Mouse (Mus musculus) embryonic stem cell, embryonic (primary cell): ENCODE results near the gene Cds2.
"Not testable (repeated sequence)": the region's sequence is repeated elsewhere in the genome, so short reads cannot be mapped to it uniquely, and the experiment has no call there.

ENCODE experiments used
- CTCF ChIA-PET, 4 experiments: fragments of 300-600 bp in 2 of 4; fragments of 350-600 bp in 2 of 4; sonication (Branson Sonifier 250); formaldehyde crosslinking; loops; one replicate each; lab custom pipeline; 2022; ENCODE audit warnings: inconsistent platforms in 2 of 4; lab: Charles Lee
- POLR2A ChIA-PET, 4 experiments: fragments of 300-600 bp in 2 of 4; fragments of 350-600 bp in 2 of 4; sonication (Branson Sonifier 250); formaldehyde crosslinking; loops; one replicate each; lab custom pipeline; 2022; ENCODE audit warnings: antibody characterized with exemption in 4 of 4, inconsistent platforms in 1 of 4; lab: Charles Lee

The Cds2 gene

DNA sequence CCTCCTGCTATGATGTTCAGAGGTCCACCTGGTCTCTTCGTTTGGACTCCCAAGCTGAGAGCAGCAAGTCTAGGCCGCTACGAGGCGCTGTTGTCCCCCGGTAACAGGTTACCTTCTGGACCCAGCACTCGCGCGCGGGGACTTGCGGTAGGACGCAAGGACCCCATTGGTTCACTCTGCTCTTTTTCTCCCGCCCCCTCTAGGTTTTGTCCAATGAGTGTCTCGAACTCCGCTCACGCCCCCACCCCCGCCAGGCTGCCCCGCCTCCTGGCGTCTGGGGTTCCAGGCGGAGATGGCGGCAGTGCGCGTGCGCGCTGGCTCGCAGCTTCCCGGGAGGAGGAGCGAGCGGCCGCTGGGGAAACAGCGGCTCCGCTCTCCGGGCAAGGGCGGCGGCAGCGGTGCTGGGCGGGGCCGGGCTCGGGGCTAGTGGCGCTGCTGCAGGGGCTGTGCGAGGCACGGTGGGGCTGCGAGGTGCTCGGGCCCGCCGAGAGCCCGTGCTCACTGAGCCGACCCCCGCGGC is at the start of gene Cds2:
Gene Cds2, plus strand, starts transcription at position 270 of the 520 bp plus-strand sequence.
- CTCF ChIA-PET = interaction anchor here in 3 of 4 experiments (0.6 to 1.9 kb wide), 12 partner anchors 9 to 345 kb away, joined by 3 to 11 read pairs (median 4); no protein-coding TSS in a partner anchor
- POLR2A ChIA-PET = interaction anchor here (0.5 to 6.8 kb wide), 31 partner anchors 8 to 583 kb away, joined by 3 to 144 read pairs (median 4); partner anchors contain the start of genes Pcna (in 4 of the 4), Crls1 (in 1 of the 4) and Rassf2 (in 1 of the 4)

DNA sequence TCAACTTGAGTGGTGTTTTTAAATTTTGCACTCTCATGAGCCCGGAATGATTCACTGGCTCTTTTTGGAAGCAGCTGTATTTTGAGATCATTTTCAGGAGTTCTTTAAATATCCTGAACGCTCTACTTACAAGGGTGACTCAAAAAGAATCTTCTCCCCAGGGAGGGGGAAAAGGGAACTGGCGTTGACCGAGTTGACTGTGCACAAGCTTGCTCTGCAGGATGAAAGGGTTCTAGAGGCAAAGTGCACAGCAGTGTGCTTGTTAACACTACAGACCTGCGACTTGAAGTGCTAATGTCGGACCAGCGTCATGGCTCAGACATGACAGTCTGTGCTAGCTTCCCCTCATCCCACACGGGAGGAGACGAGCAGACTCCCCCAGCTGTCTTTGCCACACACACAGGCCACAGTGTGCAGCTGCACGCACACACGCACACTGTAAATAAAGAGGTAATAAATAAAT is 41.3 kb upstream of the Cds2 start:
- POLR2A ChIA-PET = interaction anchor here in 3 of 4 experiments (0.7 to 1.6 kb wide), 7 partner anchors 8 to 16 kb away, joined by 3 to 7 read pairs (median 4); no protein-coding TSS in a partner anchor
- CTCF ChIA-PET = no interaction called here

DNA sequence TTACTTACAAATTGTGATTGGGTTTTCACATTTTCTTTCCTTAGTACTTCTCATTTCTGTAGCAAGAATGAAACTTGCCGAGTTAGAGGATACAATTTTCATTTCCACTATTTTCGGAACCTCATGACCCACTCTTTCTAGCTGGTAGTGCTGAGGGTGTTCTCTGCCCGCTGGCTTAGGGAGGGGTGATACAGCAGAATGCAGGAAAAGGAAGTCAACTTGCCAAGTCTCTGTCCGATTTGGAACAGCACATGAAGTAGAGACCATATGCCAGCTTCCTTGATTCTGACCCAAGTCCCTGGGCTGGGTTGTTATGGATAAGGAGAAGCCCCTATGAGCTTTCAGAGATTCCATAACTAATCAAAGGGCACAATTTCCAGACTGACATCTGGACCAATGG is 38.6 kb upstream of the Cds2 start:
- ChIA-PET POLR2A (interaction anchor here in 2 of 4 experiments (1.1 to 2.1 kb wide), 6 partner anchors 9 to 28 kb away, joined by 3 to 8 read pairs (median 4); no protein-coding TSS in a partner anchor), CTCF (no interaction called here)

DNA sequence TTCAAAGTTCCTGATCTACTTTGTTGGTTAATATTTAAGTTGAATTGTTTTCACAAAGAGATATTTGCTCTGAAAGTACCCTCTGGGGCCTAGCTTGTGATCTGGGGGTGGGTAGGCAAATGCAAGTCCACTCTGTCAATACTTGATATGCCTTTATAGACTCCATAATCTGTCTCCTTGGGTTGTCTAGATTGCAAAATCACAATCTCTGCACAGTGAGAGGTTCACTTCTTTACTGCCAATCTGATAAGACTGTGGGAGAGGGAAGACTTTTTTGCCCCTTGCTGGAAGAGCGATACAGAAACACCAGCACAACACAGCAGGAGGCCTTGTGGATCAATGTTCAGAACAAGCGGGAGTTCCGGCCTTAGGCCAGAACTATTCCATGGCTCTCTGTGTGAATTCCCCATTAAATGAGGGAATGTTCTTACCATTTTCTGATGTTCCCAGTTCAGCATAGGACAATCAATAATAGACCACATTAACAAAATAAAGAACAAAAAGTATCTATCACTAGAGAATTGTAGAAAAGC is 30.5 kb upstream of the Cds2 start:
- POLR2A ChIA-PET = interaction anchor here in 2 of 4 experiments (0.9 to 1.6 kb wide), 4 partner anchors 24 to 97 kb away, joined by 3 to 5 read pairs (median 4); no protein-coding TSS in a partner anchor
- CTCF ChIA-PET = no interaction called here

DNA sequence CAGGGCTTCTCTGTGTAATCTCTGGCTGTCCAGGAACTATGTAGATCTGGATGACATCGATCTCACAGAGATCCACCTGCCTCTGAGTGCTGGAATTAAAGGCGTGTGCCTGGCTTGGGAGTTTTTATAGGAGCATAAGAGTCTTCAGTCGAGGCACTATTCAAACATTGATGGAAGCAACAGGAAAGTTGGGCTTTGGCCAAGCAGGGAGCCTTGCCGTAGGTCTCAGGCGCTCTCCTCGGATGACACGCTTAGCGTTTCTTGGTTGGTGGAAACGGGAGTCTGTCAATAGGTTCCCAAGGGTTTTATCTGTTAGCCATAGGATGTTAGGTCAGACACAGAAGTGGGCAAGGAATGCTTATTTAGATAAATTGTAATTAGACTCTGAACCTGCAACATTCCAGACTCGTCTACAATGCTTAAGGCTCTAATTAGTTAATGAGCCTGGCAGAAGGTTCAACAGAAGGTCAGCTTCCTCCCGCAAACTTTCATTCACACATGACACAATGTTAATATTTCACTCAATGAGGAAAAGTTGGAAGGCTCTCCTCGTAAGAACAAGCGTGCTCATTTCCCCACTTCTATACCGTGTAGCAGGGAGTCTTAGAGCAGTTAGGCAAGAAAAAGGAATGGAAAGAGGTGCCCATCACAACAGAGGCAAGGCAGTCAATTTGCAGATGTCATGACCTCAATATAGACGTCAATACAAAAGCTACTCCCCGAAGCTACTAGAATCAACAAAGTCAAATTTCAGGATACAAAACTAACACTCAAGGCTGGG is 28.8 kb upstream of the Cds2 start:
- CTCF ChIA-PET = interaction anchor here in 2 of 4 experiments (0.6 to 1.3 kb wide), 3 partner anchors 98 to 456 kb away, joined by 3 to 8 read pairs (median 3); no protein-coding TSS in a partner anchor
- POLR2A ChIA-PET = interaction anchor here in 3 of 4 experiments (0.9 to 5.5 kb wide), 31 partner anchors 11 to 190 kb away, joined by 3 to 49 read pairs (median 6); partner anchors contain the start of genes Pcna (in 2 of the 3) and Cds2 (in 1 of the 3)

DNA sequence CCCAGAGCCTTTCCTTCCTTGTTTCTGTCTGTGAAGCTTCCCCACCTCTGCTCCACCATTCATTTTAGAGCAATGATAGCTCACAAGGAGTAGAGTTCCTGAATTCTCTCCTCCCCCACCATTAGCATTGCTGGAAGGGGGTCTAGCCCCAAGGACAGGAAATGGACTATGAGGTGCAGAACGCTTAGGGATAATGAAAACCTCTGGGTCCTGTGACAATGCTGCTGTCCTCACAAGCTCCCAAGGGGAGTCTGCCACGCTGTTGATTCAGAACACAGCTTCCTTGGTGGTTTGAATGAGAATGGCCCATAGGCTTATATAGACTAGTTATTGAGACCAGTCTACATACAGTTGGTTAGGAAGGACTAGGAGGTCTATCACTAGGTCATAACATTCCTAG is 27.7 kb upstream of the Cds2 start:
- ChIA-PET POLR2A (interaction anchor here (0.5 to 5.5 kb wide), 66 partner anchors 9 to 453 kb away, joined by 3 to 49 read pairs (median 4); partner anchors contain the start of genes Cds2 (in 2 of the 4), Pcna (in 2 of the 4), Prn (in 1 of the 4) and Prnp (in 1 of the 4)), CTCF (interaction anchor here (0.5 to 1.3 kb wide), 10 partner anchors 9 to 826 kb away, joined by 3 to 9 read pairs (median 4); partner anchors contain the start of gene Cds2 (in 1 of the 4))

DNA sequence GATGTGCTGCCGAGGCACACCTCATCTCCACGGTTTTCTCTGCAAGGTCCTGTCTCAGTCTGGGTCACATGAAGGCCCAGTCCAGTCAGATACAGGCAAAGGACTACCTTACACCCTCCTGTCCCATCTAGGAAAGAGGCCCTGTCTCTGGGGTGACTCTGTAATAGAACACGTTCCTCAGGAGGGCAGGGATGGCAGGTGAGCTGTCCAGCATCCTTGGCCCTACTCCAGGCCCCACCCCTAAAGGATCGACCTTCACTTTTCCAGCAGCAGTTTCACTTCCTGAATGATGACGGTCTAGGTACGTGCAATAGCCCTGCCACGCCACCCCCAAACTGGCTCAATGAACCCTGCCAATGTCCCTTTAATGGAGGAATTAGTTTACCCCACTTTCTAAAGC is 27.0 kb upstream of the Cds2 start:
- CTCF ChIA-PET = interaction anchor here in 3 of 4 experiments (0.5 to 1.3 kb wide), 6 partner anchors 27 to 827 kb away, joined by 3 to 9 read pairs (median 4); partner anchors contain the start of gene Cds2 (in 1 of the 3)
- POLR2A ChIA-PET = interaction anchor here in 3 of 4 experiments (0.6 to 5.5 kb wide), 50 partner anchors 9 to 1049 kb away, joined by 3 to 49 read pairs (median 5); partner anchors contain the start of genes Cds2 (in 2 of the 3), Pcna (in 2 of the 3), Cdc25b (in 1 of the 3) and Prn (in 1 of the 3)

DNA sequence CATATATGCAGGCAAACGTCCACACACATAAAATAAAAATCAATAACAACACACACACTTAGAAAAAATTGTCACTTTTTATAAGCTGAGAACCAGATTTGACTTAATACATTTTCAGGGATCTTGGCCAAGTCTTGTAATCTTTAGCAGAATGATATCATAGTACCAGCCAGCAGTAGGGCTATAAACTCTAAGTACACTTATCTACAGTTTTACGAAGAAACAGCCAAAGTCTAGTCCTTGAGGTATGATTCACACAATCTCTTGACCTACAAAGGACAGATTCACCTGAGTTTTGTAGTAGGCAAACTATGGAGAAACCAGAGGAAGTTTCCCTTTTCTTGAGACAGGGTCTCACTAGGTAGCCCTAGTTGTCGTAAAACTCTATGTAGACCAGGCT is 23.5 kb upstream of the Cds2 start:
- CTCF ChIA-PET = not testable (repeated sequence)
- POLR2A ChIA-PET = interaction anchor here in 2 of 4 experiments (0.7 to 5.5 kb wide), 13 partner anchors 6 to 196 kb away, joined by 3 to 49 read pairs (median 5); partner anchors contain the start of gene Pcna (in 2 of the 2)

DNA sequence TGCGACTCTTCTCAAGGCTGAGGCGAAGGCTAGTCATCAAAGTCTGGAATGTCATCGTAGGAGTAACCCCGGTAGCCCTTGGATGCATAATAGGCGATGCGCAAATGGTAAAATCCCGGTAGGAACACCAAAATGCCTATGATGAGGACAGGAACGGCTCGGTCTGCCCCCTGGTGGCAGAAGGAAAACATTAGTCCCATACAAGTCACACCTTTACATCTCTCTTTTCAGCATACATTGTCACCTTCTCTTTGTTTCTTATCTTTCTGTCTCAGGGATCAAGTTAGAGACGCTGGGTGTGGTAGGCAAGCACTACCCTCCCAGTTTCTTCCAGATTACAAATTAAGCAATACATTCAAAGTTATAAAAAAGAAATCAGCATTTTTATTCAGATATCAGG is 22.5 kb upstream of the Cds2 start:
- ChIA-PET POLR2A (interaction anchor here in 2 of 4 experiments (0.6 to 1.5 kb wide), 6 partner anchors 13 to 105 kb away, joined by 3 to 11 read pairs (median 3); partner anchors contain the start of gene Pcna (in 1 of the 2)), CTCF (interaction anchor here in 2 of 4 experiments (0.7 to 1.1 kb wide), 2 partner anchors 103 to 258 kb away, joined by 3 read pairs; no protein-coding TSS in a partner anchor)

DNA sequence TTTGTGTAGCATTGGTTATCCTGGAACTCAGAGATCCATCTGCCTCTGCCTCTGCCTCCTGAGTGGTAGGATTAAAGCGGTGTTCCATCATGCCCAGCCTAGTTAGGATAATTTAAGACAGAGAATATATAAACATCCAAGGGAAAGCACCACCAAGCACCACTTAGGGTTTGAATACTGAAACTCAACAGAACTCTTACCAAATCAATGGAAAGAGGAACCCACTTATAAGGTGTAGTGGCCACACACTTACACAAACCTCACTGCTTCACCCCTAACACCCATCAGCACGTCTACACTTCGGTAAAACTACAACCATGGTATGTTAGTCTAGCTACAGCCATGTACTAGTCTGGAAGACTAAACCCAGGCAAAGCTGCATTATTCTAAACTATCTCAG is 19.6 kb upstream of the Cds2 start:
- POLR2A ChIA-PET = interaction anchor here in 3 of 4 experiments (1.1 to 4.6 kb wide), 10 partner anchors 7 to 214 kb away, joined by 3 to 49 read pairs (median 4); partner anchors contain the start of genes Pcna (in 1 of the 3) and Rassf2 (in 1 of the 3)

DNA sequence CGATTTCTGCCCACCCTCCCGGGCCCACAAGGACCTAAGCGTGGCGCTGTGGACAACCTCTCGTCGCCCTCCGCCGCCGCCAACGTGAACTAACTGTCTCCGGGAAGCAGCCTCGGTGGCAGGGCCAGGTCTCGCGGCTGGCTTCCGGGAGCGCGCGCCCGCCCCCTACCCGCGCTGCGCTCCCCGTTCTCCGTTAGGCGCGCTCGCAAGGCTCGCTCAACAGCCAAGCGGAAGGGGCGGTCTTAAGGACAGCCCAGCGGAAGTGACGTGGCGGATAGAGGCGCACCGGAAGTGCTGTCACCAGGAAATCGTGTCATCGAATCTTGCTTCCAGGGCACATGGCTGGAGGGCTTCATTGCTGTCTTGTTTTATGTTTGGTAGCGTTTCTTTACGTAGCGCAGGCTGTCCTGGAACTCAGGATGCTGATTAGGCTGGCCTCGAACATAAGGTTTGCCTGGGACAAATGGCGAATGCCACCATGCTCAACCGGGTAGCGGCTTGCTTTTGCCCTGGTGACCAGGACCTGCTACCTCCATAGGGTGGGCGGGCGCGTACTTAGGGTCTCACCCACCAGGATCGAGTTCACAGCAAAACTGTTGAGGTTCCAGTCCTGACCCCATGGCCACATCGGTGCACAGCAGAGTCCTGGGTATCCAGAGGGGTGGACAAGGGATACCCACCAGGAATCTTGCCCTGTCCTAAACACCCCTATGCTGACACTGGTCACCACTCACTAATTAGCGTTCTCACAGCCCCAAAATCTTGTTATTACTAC is 15.2 kb upstream of the Cds2 start, which contains the start of gene Tmem230:
Gene Tmem230, minus strand, starts transcription at position 269 of the 775 bp plus-strand sequence.
- CTCF ChIA-PET = no interaction called here
- POLR2A ChIA-PET = interaction anchor here in 2 of 4 experiments (0.6 to 11.8 kb wide), 25 partner anchors 9 to 219 kb away, joined by 3 to 227 read pairs (median 4); partner anchors contain the start of genes Cds2 (in 2 of the 2) and Slc23a2 (in 1 of the 2)

More for the DNA sequence above, 19.6 kb upstream of the Cds2 start:
- CTCF ChIA-PET = interaction anchor here in 2 of 4 experiments (1.0 to 1.1 kb wide), 2 partner anchors 8 to 28 kb away, joined by 3 read pairs; no protein-coding TSS in a partner anchor

DNA sequence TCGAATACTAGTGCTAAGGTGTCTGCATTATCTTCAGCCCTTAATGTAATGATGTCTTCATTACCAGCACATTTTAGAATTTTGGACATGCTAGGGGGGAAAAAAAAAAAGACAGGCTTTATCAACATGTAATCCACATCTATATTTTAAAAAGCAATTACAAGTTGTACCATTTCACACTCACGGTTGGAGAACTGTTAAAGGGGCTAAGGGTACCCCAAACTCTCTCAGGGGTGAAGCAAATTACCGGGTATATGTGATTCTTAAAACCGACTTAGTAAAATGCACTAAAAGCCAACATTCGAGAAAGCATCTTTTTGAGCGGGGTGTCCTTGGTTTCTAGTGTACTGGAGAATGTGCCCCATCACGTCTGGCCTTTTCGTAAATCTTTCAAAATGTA is 11.0 kb upstream of the Cds2 start:
- ChIA-PET CTCF (interaction anchor here in 1 of 4 experiments (0.6 kb wide), 1 partner anchor 11 kb away, joined by 3 read pairs; no protein-coding TSS in a partner anchor), POLR2A (interaction anchor here in 3 of 4 experiments (0.8 to 11.8 kb wide), 35 partner anchors 8 to 404 kb away, joined by 3 to 227 read pairs (median 6); partner anchors contain the start of genes Cds2 (in 3 of the 3), Prn (in 1 of the 3), Prnp (in 1 of the 3) and Rassf2 (in 1 of the 3))

DNA sequence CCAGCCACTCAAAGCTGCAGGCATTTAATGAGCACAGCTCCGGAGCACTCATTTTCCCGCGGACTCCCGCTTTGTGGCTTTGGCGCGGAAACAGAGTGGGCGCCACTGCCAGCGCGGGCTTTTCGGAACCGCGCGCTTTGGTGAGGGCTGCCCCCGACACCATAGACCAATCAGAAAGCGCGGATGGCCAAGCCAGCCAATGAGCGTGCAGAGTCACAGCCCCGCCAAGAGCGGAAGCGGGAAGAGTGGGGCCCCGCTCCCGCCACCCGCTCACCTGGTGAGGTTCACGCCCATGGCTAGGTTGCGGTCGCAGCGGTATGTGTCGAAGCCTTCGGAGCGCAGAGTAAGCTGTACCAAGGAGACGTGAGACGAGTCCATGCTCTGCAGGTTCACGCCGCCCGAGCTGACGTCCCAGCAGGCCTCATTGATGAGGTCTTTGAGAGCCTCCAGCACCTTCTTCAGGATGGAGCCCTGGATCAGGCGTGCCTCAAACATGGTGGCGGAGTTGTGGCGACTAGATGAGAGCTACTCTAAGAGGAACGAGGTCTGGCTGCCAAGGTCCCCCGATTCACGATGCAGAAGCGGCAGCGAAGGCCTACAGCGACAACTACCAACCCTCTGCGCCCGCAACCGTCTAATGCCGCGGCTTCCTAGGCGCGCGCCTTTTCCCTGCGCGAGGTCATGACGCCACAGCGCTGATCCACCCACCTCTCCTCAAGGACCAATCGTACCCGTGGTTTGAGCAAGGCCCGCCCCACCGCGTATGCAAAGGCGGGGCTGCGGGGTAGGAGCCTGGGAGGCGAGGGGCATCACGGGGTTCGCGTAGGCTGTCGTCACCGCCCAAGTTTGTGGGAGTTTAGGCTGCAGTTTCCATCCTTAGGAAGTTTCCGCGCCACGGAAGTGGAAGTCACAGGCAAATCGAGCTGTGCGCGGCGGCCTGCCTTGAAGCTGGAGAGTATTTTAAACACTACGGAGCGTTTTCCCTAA is 10.1 kb upstream of the Cds2 start, which contains the start of gene Pcna:
Gene Pcna, minus strand, starts transcription at position 773 of the 987 bp plus-strand sequence.
- POLR2A ChIA-PET = interaction anchor here (0.6 to 11.8 kb wide), 68 partner anchors 9 to 1503 kb away, joined by 3 to 227 read pairs (median 5); partner anchors contain the start of genes Cds2 (in 4 of the 4), Rassf2 (in 2 of the 4), Crls1 (in 1 of the 4) and Prn (in 1 of the 4)
- CTCF ChIA-PET = interaction anchor here in 1 of 4 experiments (0.8 kb wide), 1 partner anchor 23 kb away, joined by 3 read pairs; no protein-coding TSS in a partner anchor

DNA sequence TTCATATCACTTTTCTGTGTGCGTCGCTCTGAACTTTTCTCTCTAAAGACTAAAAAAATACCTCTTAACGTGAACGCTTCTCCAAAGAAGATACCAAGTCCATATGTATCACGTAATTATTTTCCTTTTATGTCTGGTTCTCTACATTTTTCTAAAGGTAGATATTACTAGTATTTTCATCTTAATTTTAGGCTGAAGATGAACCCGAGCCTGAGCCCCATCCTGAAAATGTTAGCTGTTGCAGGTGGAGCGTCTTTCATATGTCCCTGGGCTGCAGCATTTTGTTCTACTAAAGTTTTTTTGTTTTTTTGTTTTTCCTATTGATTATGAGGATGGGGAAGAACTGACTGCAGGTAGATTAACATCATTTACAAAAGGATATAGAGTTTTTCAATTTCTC is 9.3 kb upstream of the Cds2 start:
- POLR2A ChIA-PET = interaction anchor here (0.6 to 11.8 kb wide), 58 partner anchors 9 to 1503 kb away, joined by 3 to 227 read pairs (median 5); partner anchors contain the start of genes Cds2 (in 4 of the 4), Crls1 (in 1 of the 4), Prn (in 1 of the 4) and Prnp (in 1 of the 4)
- CTCF ChIA-PET = interaction anchor here in 3 of 4 experiments (0.6 to 1.0 kb wide), 3 partner anchors 9 to 11 kb away, joined by 3 to 4 read pairs (median 3); partner anchors contain the start of gene Cds2 (in 2 of the 3)
